Mouse (Mus musculus): ENCODE measurements around the gene Fdx1l. TPM values are rescaled to one million over a fixed set of nuclear protein-coding genes. Genes with fewer than 3 reads are reported as not detected.
A peak's percentile ranks its signal among the peaks of the same experiment; 100 is the strongest.

Fdx1l gene
- polyA plus RNA-seq, 1 experiment from 2014 or later, result 57.3 TPM

DNA sequence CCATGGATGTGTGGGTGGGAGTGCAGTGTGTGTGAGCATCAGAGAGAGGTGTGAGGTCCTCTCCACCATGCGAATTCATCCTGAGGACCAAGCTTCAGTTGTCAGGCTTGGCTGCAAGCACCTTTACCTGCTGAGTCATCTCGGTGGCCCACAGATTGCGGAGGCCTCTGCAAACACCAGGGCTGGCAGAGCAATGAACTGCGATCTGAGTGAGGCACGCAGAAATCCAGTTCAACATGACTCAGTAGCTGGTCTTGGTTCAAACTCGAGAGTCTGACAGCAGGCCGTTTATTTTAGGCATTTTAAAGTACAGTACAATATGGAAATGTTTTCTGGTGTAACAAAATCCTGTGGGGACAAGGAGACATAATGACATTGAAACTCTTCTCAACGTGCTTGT, 24.4 kb upstream of the Fdx1l start:
- H3K9me3 ChIP-seq, result no peaks in the 10 kb centered on the region
- H3K27me3 ChIP-seq, result no peaks in the 10 kb centered on the region
- ATAC-seq (ENCODE audit: low FRiP score), result no peak
- no peak overlapping the region for H3K4me2 ChIP-seq
- H3K4me3 ChIP-seq, result no peak overlapping the region
- H3K9ac ChIP-seq, result no peak overlapping the region
- peaks cover 8% of the 10 kb centered on the region; the same call in 1 of the 2 replicates for H3K4me1 ChIP-seq (replicated peaks)
- peaks cover 7% of the 10 kb centered on the region; the same call in 1 of the 2 replicates for H3K36me3 ChIP-seq
- no peak overlapping the region for H3K27ac ChIP-seq
- 88% methylated on average over 8 of the region's 8 CpGs for WGBS

- no peak overlapping the region for H3K4me2 ChIP-seq
Observed at GRCm38 (mm10) chr9:21095958-21096357, 22.5 kb upstream of the Fdx1l start.

DNA sequence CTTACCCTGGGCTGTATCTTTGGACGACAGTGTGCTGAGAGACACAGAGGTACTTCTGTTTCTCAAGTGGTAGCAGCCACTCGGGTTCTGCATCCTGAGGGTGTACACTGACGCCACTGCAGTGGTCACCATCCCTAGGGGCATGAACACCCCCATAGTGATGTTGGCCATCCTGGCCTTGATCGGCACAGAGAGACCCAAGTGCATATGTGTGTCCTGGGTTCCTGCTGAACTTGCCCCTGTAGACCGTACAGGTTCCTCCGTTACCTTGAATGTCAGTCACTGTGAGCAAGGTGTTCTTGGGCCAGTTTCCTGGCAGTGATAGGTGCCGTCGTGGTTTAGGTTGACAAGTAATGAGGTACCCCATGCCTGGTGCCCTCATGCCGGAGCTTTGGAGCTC, 20.0 kb upstream of the Fdx1l start:
- no peak overlapping the region for H3K9ac ChIP-seq
- H3K9me3 ChIP-seq, result no peaks in the 10 kb centered on the region
- no peak for ATAC-seq (ENCODE audit: low FRiP score)
- peaks cover 18% of the 10 kb centered on the region for H3K36me3 ChIP-seq
- H3K27ac ChIP-seq, result no peak overlapping the region
- H3K4me3 ChIP-seq, result no peak overlapping the region
- no peaks in the 10 kb centered on the region for H3K27me3 ChIP-seq
- H3K4me1 ChIP-seq (replicated peaks), result peaks cover 30% of the 10 kb centered on the region
- H3K4me2 ChIP-seq, result no peak overlapping the region
- WGBS, result 97% methylated on average over 9 of the region's 9 CpGs

More at GRCm38 (mm10) chr9:21095958-21096357, 22.5 kb upstream of the Fdx1l start:
- H3K4me1 ChIP-seq (replicated peaks), result peaks cover 12% of the 10 kb centered on the region
- 76% methylated on average over 4 of the region's 4 CpGs for WGBS
- no peak overlapping the region for H3K4me3 ChIP-seq
- no peaks in the 10 kb centered on the region for H3K9me3 ChIP-seq
- no peak overlapping the region for H3K9ac ChIP-seq
- no peaks in the 10 kb centered on the region for H3K36me3 ChIP-seq
- H3K27ac ChIP-seq, result no peak overlapping the region
- no peaks in the 10 kb centered on the region for H3K27me3 ChIP-seq
- ATAC-seq (ENCODE audit: low FRiP score), result no peak

DNA sequence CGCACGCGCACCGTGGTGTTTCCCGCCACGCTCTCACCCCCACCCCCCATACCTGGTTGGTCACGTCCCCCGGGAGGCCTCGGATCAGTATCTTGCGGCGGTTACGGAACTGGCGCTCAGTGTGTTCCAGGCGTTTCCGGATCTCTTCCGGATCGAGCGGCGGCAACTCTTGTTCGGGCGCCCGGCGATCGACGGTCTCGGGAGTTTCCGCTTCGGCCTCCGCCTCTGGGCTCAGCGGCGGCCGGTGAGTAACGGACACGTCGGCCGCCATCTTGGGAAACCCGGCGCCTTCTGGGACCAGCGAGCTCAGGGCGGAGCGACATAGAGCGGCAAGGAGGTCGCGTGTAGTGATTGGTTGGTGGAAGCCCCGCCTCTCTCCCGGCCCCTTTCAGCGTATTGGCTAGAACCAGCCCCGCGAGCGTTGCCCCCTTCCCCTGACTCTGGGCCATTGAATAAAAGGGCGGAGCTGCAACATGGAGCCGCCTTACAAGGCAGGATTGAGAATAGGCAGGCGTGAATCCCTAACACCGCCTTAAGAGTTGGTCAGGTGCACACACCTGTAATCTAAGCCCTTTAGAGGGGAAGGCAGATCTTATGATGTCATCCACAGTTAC, 18.4 kb upstream of the Fdx1l start, which contains the start of the genes Gm38431 and Raver1:
Gm38431 (minus strand) TSS at position 291 of the 614 bp plus-strand sequence.
Raver1 (minus strand) TSS at position 302 of the 614 bp plus-strand sequence.
- Histone ChIP-seq H3K4me2 (peak within 1 kb of the TSS; percentile 84), H3K27me3 (no peaks in the 10 kb centered on the region), H3K4me3 (peak within 1 kb of the TSS; percentile 66), H3K4me1 (replicated peaks) (peaks cover 30% of the 10 kb centered on the region), H3K9me3 (no peaks in the 10 kb centered on the region), H3K9ac (peak within 1 kb of the TSS; percentile 78), H3K36me3 (peaks cover 33% of the 10 kb centered on the region), H3K27ac (peak within 1 kb of the TSS; percentile 93)
- under 1% methylated on average over 54 of the region's 54 CpGs for WGBS
- ATAC-seq (ENCODE audit: low FRiP score), result peak; percentile 99

GRCm38 (mm10) chr9:21090972-21091706, 17.7 kb upstream of the Fdx1l start:
- peaks cover 30% of the 10 kb centered on the region for H3K4me1 ChIP-seq (replicated peaks)
- no peaks in the 10 kb centered on the region for H3K9me3 ChIP-seq
- H3K9ac ChIP-seq, result peak overlapping the region; percentile 78
- H3K27me3 ChIP-seq, result no peaks in the 10 kb centered on the region
- H3K4me3 ChIP-seq, result peak overlapping the region; percentile 66
- H3K27ac ChIP-seq, result peak overlapping the region; percentile 93
- H3K36me3 ChIP-seq, result peaks cover 40% of the 10 kb centered on the region
- peak; percentile 46; the same call in 1 of the 2 replicates for ATAC-seq (ENCODE audit: low FRiP score)
- WGBS, result 4% methylated on average over 24 of the region's 24 CpGs
- H3K4me2 ChIP-seq, result peak overlapping the region; percentile 84

DNA sequence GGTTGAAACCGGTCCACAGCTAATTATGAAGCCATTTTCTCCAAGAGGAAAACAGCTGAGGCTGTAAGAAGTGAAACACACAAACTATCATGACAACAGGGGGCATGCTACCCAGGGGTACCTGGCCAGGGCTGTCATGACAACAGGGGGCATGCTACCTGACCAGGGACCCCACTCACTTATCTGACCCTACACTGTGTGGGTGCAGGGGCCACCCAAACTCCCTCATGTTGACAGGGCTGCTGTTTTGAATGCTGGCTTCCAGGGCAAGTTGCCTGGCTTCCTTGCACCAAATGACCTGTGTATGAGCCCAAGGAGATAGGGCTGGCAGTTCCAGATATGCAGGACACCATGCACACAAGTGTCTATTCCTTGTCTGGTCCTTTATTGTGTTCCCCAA, 17.1 kb upstream of the Fdx1l start:
- Histone ChIP-seq H3K9me3 (no peaks in the 10 kb centered on the region), H3K27me3 (no peaks in the 10 kb centered on the region), H3K9ac (peak overlapping the region; percentile 78), H3K36me3 (peaks cover 46% of the 10 kb centered on the region), H3K4me2 (peak overlapping the region; percentile 84), H3K4me1 (replicated peaks) (peaks cover 31% of the 10 kb centered on the region), H3K4me3 (peak overlapping the region; percentile 66), H3K27ac (0 out of 2 replicates have a peak overlapping the region, but pooled peaks have one; percentile 93)
- no peak for ATAC-seq (ENCODE audit: low FRiP score)
- 79% methylated on average over 1 of the region's 1 CpGs for WGBS

DNA sequence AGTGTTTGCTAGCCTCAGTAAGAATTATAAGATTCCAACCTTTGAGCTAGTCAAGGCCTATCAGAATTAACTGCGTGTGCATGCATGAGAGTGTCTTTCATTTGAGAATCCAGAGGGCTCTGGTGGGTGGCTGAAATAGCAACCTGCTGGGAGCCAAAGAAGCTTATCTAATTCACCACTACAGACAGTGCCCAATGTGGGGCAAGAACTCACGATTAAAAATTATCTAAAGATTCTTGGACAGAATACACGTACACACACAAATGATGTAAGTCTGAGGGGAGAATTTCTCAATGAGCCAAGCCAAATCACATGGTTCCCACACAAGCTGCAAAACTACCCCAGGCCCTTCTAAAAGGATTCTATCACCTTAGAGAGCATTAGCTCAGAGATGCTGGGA, 9.9 kb upstream of the Fdx1l start:
- no peak overlapping the region for H3K9ac ChIP-seq
- WGBS, result 92% methylated on average over 3 of the region's 3 CpGs
- no peak overlapping the region for H3K27ac ChIP-seq
- no peaks in the 10 kb centered on the region for H3K27me3 ChIP-seq
- peaks cover 94% of the 10 kb centered on the region for H3K36me3 ChIP-seq
- no peak for ATAC-seq (ENCODE audit: low FRiP score)
- H3K4me1 ChIP-seq (replicated peaks), result 0 out of 2 replicates have a peak, but pooled peaks cover 3% of the 10 kb centered on the region
- H3K4me3 ChIP-seq, result no peak overlapping the region
- H3K9me3 ChIP-seq, result no peaks in the 10 kb centered on the region
- no peak overlapping the region for H3K4me2 ChIP-seq

DNA sequence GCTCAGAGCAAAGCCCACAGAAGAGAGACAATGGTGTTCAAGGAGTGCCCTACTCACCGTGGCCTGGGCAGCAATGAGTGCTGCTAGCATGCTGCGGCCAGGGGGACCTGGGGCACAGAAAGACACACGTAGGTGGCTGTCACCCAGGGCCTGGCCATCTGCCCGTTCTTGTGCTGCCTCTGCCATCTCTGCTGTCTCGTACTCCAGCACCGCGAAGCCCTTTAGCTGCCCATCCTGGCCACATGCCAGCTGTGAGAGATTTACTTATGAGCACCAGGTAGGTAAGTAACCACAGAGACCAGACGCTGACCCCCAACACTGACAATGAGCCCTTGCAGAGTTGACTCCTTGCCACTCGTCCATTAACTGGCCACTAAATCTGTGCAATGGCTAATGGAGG, 7.7 kb upstream of the Fdx1l start:
- H3K27ac ChIP-seq, result no peak overlapping the region
- no peak overlapping the region for H3K4me3 ChIP-seq
- H3K9ac ChIP-seq, result no peak overlapping the region
- no peaks in the 10 kb centered on the region for H3K9me3 ChIP-seq
- no peaks in the 10 kb centered on the region for H3K27me3 ChIP-seq
- H3K36me3 ChIP-seq, result peaks cover 96% of the 10 kb centered on the region
- H3K4me1 ChIP-seq (replicated peaks), result 0 out of 2 replicates have a peak, but pooled peaks cover 3% of the 10 kb centered on the region
- ATAC-seq (ENCODE audit: low FRiP score), result no peak
- 87% methylated on average over 9 of the region's 9 CpGs for WGBS
- no peak overlapping the region for H3K4me2 ChIP-seq

DNA sequence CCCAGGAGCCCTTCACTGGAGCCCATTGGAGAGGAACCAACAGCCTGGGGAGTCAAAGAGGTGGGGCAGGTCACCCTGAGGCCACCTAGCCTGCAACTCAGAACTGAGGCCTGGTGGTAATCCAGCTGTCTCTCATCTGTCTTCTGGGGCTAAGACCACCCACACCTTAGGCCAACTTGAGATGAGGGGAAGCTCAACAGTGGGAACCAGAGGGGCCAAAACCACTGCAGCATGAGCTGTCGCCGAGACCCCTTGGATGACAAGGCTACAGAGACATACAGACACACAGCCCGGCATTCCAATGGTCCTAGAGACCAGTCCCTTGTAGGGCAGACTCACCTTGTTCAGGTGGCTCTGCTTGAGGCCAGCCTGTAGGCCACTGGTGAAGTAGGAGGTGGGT, 2.2 kb upstream of the Fdx1l start:
- H3K36me3 ChIP-seq, result peaks cover 70% of the 10 kb centered on the region
- H3K4me3 ChIP-seq, result no peak overlapping the region
- no peaks in the 10 kb centered on the region for H3K9me3 ChIP-seq
- WGBS, result 91% methylated on average over 3 of the region's 3 CpGs
- H3K4me2 ChIP-seq, result no peak overlapping the region
- no peak overlapping the region for H3K9ac ChIP-seq
- no peak overlapping the region for H3K27ac ChIP-seq
- ATAC-seq (ENCODE audit: low FRiP score), result no peak
- peaks cover 27% of the 10 kb centered on the region for H3K4me1 ChIP-seq (replicated peaks)
- H3K27me3 ChIP-seq, result no peaks in the 10 kb centered on the region

DNA sequence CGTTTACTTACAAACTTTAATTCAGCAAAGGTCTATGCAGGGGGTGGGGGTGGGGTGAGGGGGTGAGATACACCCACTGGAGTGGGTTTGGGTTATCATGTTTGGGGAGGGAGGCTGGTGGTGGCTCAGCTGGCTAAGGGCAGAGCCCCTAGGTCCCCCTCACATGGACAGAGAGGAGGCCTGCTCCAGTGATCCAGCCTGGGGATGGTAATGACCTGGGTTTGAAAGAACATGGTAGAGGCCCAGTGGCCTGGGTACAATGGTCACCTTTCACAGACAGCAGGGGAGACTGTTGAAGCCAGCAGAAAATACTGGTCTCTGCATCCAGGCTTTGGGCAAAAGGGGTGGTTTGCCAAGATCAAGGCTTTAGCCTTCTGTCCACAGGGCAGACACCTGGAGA, 759 bp upstream of the Fdx1l start:
- Histone ChIP-seq H3K4me1 (replicated peaks) (peaks cover 27% of the 10 kb centered on the region), H3K4me3 (no peak overlapping the region), H3K27ac (no peak overlapping the region), H3K4me2 (peak overlapping the region; percentile 85; the same call in 1 of the 2 replicates), H3K27me3 (no peaks in the 10 kb centered on the region), H3K36me3 (peaks cover 61% of the 10 kb centered on the region), H3K9me3 (no peaks in the 10 kb centered on the region), H3K9ac (no peak overlapping the region)
- no peak for ATAC-seq (ENCODE audit: low FRiP score)
- WGBS, result 86% methylated on average over 1 of the region's 1 CpGs

DNA sequence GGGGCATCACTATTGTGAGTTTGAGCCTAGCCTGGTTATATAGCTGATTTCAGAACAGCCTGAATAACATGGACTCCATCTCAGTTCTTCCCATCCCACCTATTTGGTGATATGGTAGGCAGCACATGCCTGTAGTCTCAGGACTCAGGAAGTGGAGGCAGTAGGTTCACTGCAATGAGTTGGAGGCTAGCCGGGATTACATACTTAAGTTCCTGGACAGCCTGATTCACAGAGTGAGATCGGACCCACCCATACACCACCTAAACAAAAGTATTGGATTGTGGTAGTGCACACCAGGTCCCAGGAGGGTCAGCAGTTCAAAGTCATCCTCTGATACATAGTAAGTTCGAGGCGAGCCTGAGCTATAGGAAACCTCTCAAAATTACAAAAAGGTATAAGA, 773 bp downstream of the Fdx1l start:
- peaks cover 27% of the 10 kb centered on the region for H3K4me1 ChIP-seq (replicated peaks)
- ATAC-seq (ENCODE audit: low FRiP score), result peak; percentile 4
- H3K9ac ChIP-seq, result peak overlapping the region; percentile 91
- H3K4me3 ChIP-seq, result peak overlapping the region; percentile 91
- no peak overlapping the region for H3K27ac ChIP-seq
- WGBS, result 21% methylated on average over 4 of the region's 4 CpGs
- peak overlapping the region; percentile 85 for H3K4me2 ChIP-seq
- no peaks in the 10 kb centered on the region for H3K27me3 ChIP-seq
- no peaks in the 10 kb centered on the region for H3K9me3 ChIP-seq
- H3K36me3 ChIP-seq, result peaks cover 50% of the 10 kb centered on the region

DNA sequence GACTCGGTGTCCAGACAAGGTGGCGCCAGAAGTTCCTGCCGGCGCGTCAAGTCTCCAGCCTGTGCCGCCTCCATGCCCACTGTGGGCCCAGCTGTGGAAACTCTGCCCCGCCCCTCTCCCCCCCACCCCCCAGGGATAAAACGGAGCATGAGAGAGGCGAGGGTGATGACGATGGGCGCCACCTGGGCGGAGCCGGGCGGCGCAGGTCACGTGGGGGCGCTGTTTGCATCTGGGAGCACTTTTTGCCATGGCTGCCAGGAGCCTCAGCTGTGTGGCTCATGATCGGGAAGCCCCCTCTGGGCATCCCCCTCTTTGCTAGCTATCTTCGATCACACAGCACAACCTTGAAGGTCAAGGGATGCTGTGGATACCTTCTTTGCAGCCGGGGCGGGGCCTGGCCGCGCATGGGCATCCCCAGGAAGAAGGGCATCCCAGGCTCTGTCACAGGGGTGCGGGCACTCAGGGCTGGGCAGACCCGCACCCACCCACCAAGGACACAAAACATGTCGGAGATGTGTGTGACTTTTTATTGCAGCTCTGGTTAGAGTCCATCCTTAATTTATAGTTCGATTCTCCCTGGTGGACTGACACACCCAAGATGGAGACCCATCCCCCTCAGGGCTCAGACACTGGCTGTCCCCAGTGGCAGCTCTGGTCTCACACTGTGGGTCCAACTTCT, 6.3 kb downstream of the Fdx1l start, which contains the start of gene Zglp1:
Zglp1 (minus strand) TSS at position 88 of the 679 bp plus-strand sequence.
- no peak within 1 kb of the TSS for H3K9ac ChIP-seq
- no peak for ATAC-seq (ENCODE audit: low FRiP score)
- peaks cover 9% of the 10 kb centered on the region for H3K4me1 ChIP-seq (replicated peaks)
- H3K27ac ChIP-seq, result no peak within 1 kb of the TSS
- H3K27me3 ChIP-seq, result no peaks in the 10 kb centered on the region
- peaks cover 68% of the 10 kb centered on the region for H3K36me3 ChIP-seq
- H3K9me3 ChIP-seq, result no peaks in the 10 kb centered on the region
- no peak within 1 kb of the TSS for H3K4me3 ChIP-seq
- H3K4me2 ChIP-seq, result no peak within 1 kb of the TSS
- 89% methylated on average over 27 of the region's 27 CpGs for WGBS
